Mouse (Mus musculus): Measurements from ENCODE around the gene Pou3f3. TPM values are rescaled to one million over a fixed set of nuclear protein-coding genes. Genes with fewer than 3 reads are reported as not detected.
A peak's percentile ranks its signal among the peaks of the same experiment; 100 is the strongest.

Pou3f3 gene
- polyA plus RNA-seq, 1 experiment from 2014 or later = 7.6 TPM

- H3K4me3 ChIP-seq (ENCODE audit: low read length) = no peak overlapping the region
- WGBS = 27% methylated on average over 1 of the region's 1 CpGs
- H3K36me3 ChIP-seq (ENCODE audit: insufficient read depth, low read length) = no peaks in the 10 kb centered on the region
- H3K27me3 ChIP-seq (ENCODE audit: insufficient read depth, low read length) = peaks cover 87% of the 10 kb centered on the region
- peaks cover 14% of the 10 kb centered on the region for H3K4me1 ChIP-seq (ENCODE audit: insufficient read depth, low read length)
- H3K9me3 ChIP-seq (ENCODE audit: low read length) = no peaks in the 10 kb centered on the region
- no peak for ATAC-seq (ENCODE audit: low FRiP score, low TSS enrichment)
- no peak overlapping the region for H3K27ac ChIP-seq (ENCODE audit: low read length)
- no peak overlapping the region for H3K4me2 ChIP-seq (replicated peaks; ENCODE audit: low read depth, low read length)
- H3K9ac ChIP-seq (replicated peaks; ENCODE audit: low read length) = no peak overlapping the region
Measured at GRCm38 (mm10) chr1:42709024-42709423, 13.5 kb downstream of the Pou3f3 start.

- 0 out of 2 replicates have a peak overlapping the region, but pooled peaks have one; percentile 12 for H3K27ac ChIP-seq (ENCODE audit: low read length)
- no peaks in the 10 kb centered on the region for H3K9me3 ChIP-seq (ENCODE audit: low read length)
- peak overlapping the region; percentile 60; the same call in 1 of the 2 replicates for H3K4me2 ChIP-seq (replicated peaks; ENCODE audit: low read depth, low read length)
- peaks cover 85% of the 10 kb centered on the region for H3K27me3 ChIP-seq (ENCODE audit: insufficient read depth, low read length)
- H3K4me3 ChIP-seq (ENCODE audit: low read length) = no peak overlapping the region
- no peaks in the 10 kb centered on the region for H3K36me3 ChIP-seq (ENCODE audit: insufficient read depth, low read length)
- 11% methylated on average over 7 of the region's 7 CpGs for WGBS
- H3K4me1 ChIP-seq (ENCODE audit: insufficient read depth, low read length) = peaks cover 18% of the 10 kb centered on the region
- 0 out of 2 replicates have a peak overlapping the region, but pooled peaks have one; percentile 15 for H3K9ac ChIP-seq (replicated peaks; ENCODE audit: low read length)
- ATAC-seq (ENCODE audit: low FRiP score, low TSS enrichment) = no peak
Measured at GRCm38 (mm10) chr1:42709431-42710160, 14.0 kb downstream of the Pou3f3 start.

GRCm38 (mm10) chr1:42710234-42710633, 14.7 kb downstream of the Pou3f3 start:
- 12% methylated on average over 4 of the region's 4 CpGs for WGBS
- Histone ChIP-seq H3K4me2 (replicated peaks; ENCODE audit: low read depth, low read length) (peak overlapping the region; percentile 60), H3K4me3 (ENCODE audit: low read length) (0 out of 2 replicates have a peak overlapping the region, but pooled peaks have one; percentile 4), H3K9me3 (ENCODE audit: low read length) (no peaks in the 10 kb centered on the region), H3K36me3 (ENCODE audit: insufficient read depth, low read length) (no peaks in the 10 kb centered on the region), H3K27me3 (ENCODE audit: insufficient read depth, low read length) (peaks cover 86% of the 10 kb centered on the region), H3K9ac (replicated peaks; ENCODE audit: low read length) (no peak overlapping the region), H3K27ac (ENCODE audit: low read length) (0 out of 2 replicates have a peak overlapping the region, but pooled peaks have one; percentile 12), H3K4me1 (ENCODE audit: insufficient read depth, low read length) (peaks cover 18% of the 10 kb centered on the region)
- ATAC-seq (ENCODE audit: low FRiP score, low TSS enrichment) = no peak

- Histone ChIP-seq H3K36me3 (ENCODE audit: insufficient read depth, low read length) (no peaks in the 10 kb centered on the region), H3K9ac (replicated peaks; ENCODE audit: low read length) (peak overlapping the region; percentile 55), H3K4me2 (replicated peaks; ENCODE audit: low read depth, low read length) (peak overlapping the region; percentile 60), H3K27ac (ENCODE audit: low read length) (no peak overlapping the region), H3K9me3 (ENCODE audit: low read length) (no peaks in the 10 kb centered on the region), H3K4me3 (ENCODE audit: low read length) (peak overlapping the region; percentile 58), H3K4me1 (ENCODE audit: insufficient read depth, low read length) (peaks cover 18% of the 10 kb centered on the region), H3K27me3 (ENCODE audit: insufficient read depth, low read length) (peaks cover 86% of the 10 kb centered on the region)
- 4% methylated on average over 2 of the region's 2 CpGs for WGBS
- ATAC-seq (ENCODE audit: low FRiP score, low TSS enrichment) = no peak
Measured at GRCm38 (mm10) chr1:42710995-42711394, 15.4 kb downstream of the Pou3f3 start.

- Histone ChIP-seq H3K4me2 (replicated peaks; ENCODE audit: low read depth, low read length) (peak overlapping the region; percentile 60), H3K27ac (ENCODE audit: low read length) (peak overlapping the region; percentile 19)
Measured at GRCm38 (mm10) chr1:42711456-42712310, 16.1 kb downstream of the Pou3f3 start.

GRCm38 (mm10) chr1:42712311-42712690, 16.7 kb downstream of the Pou3f3 start:
- Histone ChIP-seq H3K4me1 (ENCODE audit: insufficient read depth, low read length) (peaks cover 18% of the 10 kb centered on the region), H3K9ac (replicated peaks; ENCODE audit: low read length) (peak overlapping the region; percentile 55; the same call in 1 of the 2 replicates), H3K9me3 (ENCODE audit: low read length) (no peaks in the 10 kb centered on the region), H3K4me3 (ENCODE audit: low read length) (peak overlapping the region; percentile 58), H3K4me2 (replicated peaks; ENCODE audit: low read depth, low read length) (peak overlapping the region; percentile 60), H3K27me3 (ENCODE audit: insufficient read depth, low read length) (peaks cover 81% of the 10 kb centered on the region), H3K27ac (ENCODE audit: low read length) (peak overlapping the region; percentile 19), H3K36me3 (ENCODE audit: insufficient read depth, low read length) (no peaks in the 10 kb centered on the region)
- WGBS = 2% methylated on average over 4 of the region's 4 CpGs
- ATAC-seq (ENCODE audit: low FRiP score, low TSS enrichment) = no peak

More at GRCm38 (mm10) chr1:42711456-42712310, 16.1 kb downstream of the Pou3f3 start:
- H3K9ac ChIP-seq (replicated peaks; ENCODE audit: low read length) = peak overlapping the region; percentile 55
- H3K4me1 ChIP-seq (ENCODE audit: insufficient read depth, low read length) = peaks cover 18% of the 10 kb centered on the region
- WGBS = 4% methylated on average over 8 of the region's 8 CpGs
- peaks cover 86% of the 10 kb centered on the region for H3K27me3 ChIP-seq (ENCODE audit: insufficient read depth, low read length)
- H3K36me3 ChIP-seq (ENCODE audit: insufficient read depth, low read length) = no peaks in the 10 kb centered on the region
- peak overlapping the region; percentile 58 for H3K4me3 ChIP-seq (ENCODE audit: low read length)
- H3K9me3 ChIP-seq (ENCODE audit: low read length) = no peaks in the 10 kb centered on the region
- ATAC-seq (ENCODE audit: low FRiP score, low TSS enrichment) = no peak

GRCm38 (mm10) chr1:42713104-42713932, 17.8 kb downstream of the Pou3f3 start:
- peaks cover 73% of the 10 kb centered on the region for H3K27me3 ChIP-seq (ENCODE audit: insufficient read depth, low read length)
- peak overlapping the region; percentile 88 for H3K27ac ChIP-seq (ENCODE audit: low read length)
- H3K36me3 ChIP-seq (ENCODE audit: insufficient read depth, low read length) = no peaks in the 10 kb centered on the region
- peak overlapping the region; percentile 58 for H3K4me3 ChIP-seq (ENCODE audit: low read length)
- H3K9me3 ChIP-seq (ENCODE audit: low read length) = no peaks in the 10 kb centered on the region
- peak; percentile 43; the same call in 1 of the 2 replicates for ATAC-seq (ENCODE audit: low FRiP score, low TSS enrichment)
- H3K4me1 ChIP-seq (ENCODE audit: insufficient read depth, low read length) = peaks cover 18% of the 10 kb centered on the region
- peak overlapping the region; percentile 60 for H3K4me2 ChIP-seq (replicated peaks; ENCODE audit: low read depth, low read length)
- under 1% methylated on average over 46 of the region's 46 CpGs for WGBS
- H3K9ac ChIP-seq (replicated peaks; ENCODE audit: low read length) = peak overlapping the region; percentile 78

- ATAC-seq (ENCODE audit: low FRiP score, low TSS enrichment) = peak; percentile 83
- Histone ChIP-seq H3K4me2 (replicated peaks; ENCODE audit: low read depth, low read length) (peak overlapping the region; percentile 60), H3K9me3 (ENCODE audit: low read length) (no peaks in the 10 kb centered on the region), H3K4me1 (ENCODE audit: insufficient read depth, low read length) (peaks cover 18% of the 10 kb centered on the region), H3K27ac (ENCODE audit: low read length) (peak overlapping the region; percentile 88), H3K9ac (replicated peaks; ENCODE audit: low read length) (peak overlapping the region; percentile 78), H3K36me3 (ENCODE audit: insufficient read depth, low read length) (no peaks in the 10 kb centered on the region), H3K27me3 (ENCODE audit: insufficient read depth, low read length) (peaks cover 63% of the 10 kb centered on the region), H3K4me3 (ENCODE audit: low read length) (peak overlapping the region; percentile 58)
- 1% methylated on average over 23 of the region's 31 CpGs for WGBS
Measured at GRCm38 (mm10) chr1:42714016-42714931, 18.7 kb downstream of the Pou3f3 start.
